Mouse (Mus musculus): Measurements from ENCODE around the gene Ensa.
"Not testable (repeated sequence)": the region's sequence is repeated elsewhere in the genome, so short reads cannot be mapped to it uniquely, and the experiment has no call there.

Gene Ensa

DNA sequence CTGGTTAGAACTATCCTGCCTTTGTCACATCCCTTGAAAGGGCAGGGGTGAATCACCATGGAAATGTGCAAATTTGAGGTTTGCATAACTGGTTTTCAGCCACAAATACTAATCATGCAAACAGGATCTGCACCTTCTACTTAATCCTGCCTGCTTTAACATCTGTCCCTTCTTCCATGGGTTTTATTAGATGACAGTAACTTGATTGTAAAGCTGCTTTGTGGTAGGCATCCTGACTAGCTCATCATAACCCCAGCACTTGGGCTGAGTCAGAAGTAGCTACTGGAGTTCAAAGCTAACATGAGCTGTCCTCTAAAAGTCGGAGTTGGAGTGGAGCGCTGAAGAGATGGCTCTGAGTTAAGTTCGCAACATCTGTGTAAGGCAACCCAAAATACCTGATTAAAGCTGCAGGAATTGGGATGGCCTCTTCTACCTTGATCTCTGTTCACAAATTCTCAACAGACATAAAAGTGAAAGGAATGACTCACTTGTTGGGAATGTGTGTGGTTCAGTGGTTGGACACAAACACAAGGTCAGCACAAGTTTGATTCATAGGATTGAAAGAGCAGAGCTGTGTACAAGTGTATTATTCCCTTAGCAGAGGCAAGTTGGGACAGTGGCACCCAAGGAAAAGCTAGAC lies 39.3 kb downstream of the Ensa start:
- DNase-seq: no peak

DNA sequence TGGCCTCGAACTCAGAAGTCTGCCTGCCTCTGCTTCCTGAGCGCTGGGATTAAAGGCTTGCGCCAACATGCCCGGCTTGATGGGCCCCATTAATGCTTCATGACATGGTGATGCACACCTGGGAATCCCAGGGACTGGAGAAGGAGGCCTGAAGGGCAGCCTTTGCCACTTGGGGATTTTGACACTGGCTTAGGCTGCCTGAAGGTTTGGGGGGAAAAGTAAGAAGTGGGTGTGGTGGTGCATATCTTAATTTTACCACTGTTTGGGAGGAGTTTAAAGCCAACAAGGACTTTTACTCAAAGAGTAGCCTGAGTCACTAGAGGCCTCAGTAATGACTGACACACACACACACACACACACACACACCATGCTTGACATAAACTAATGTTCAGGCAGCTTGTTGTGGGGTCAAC lies 40.2 kb downstream of the Ensa start:
- no peak for DNase-seq

GRCm38 (mm10) chr3:95666124-95666844 lies 41.5 kb downstream of the Ensa start:
- no peak for DNase-seq

DNA sequence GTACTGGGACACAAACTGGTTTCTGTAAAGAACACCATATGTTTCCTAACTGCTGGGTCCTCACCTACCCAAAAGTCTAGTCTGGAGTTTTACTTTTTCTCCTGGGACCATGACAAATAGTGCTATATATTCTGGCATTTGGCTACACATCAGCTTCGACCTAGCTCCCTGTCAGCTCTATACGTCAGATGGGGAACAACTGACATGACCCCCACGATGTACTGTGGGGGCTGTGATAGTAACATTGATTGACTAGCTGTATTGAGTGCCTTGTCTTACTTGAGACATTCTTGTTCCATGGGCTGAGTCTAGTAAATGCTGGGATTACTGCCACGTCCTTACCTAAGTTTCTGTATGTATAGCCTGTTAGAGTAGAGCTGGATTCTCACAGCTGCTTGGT lies 42.7 kb downstream of the Ensa start:
- DNase-seq: no peak

DNA sequence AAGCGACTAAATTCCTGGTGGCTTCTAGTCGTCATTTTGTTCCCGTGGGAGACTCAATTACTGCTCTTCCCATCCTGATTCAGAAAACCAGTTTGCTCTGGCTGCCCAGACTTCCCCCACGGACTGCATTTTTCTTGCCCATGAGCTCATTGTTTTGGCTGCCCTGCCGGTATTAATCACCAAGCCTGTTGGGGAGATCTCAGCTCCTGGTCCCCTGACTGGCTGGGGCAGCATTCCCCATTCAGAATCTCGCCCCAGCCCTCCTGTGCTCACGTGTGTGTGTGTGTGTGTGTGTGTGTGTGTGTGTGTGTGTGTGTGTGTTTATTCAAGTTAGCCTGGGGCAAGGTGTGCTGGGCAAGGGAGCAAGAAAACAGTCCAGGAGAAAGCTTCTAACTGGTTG lies 43.2 kb downstream of the Ensa start:
- DNase-seq: peak; percentile 40 to 45

DNA sequence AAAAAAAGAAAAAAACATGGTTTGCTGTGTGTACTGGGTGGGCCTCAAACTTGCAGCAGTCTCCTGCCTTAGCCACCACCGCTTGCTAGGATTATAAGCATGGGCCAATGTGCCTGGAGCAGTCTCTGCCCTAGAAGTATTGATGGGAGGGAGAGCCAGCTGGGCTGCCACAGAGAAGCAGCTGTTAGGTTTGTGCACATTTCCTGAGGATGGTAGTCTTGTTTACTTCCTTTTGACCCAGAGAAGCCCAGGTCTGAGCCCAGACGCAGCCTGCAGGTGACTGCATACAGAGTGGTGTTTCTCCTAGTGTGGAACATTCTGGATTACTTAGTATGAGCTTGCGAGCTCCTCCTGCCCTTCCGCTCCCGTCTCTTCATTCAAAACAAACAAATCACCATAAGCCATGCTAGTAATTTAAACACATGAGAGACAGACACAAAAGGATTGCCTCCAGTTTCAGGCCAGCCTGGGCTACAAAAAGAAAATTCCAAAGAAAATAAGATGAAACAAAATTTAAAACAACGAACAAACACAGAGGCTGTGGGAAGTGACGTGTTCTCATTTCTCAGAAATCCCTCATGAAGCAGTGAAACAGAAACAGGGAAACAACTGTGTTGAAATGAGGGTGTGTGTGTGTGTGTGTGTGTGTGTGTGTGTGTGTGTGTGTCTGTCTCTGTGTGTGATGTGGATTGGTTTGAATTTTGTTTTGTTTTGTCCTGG lies 44.0 kb downstream of the Ensa start:
- no peak for DNase-seq

GRCm38 (mm10) chr3:95669309-95669665 lies 44.5 kb downstream of the Ensa start:
- DNase-seq: no peak

DNA sequence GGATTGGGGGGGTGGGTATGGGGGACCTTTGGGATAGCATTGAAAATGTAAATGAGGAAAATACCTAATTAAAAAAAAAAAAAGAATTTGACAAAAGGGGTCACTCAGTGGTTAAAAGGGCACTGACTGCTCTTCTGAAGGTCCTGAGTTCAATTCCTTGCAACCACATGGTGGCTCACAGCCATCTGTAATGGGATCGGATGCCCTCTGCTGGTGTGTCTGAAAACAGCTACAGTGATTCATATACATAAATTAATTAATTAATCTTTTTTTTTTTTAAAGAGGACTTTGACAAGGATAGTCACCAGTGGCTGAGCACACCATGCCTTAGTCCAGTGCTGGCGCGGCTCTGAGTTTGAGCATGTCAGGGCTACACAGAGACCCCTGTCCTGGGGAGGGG lies 45.6 kb downstream of the Ensa start:
- DNase-seq: not testable (repeated sequence)

DNA sequence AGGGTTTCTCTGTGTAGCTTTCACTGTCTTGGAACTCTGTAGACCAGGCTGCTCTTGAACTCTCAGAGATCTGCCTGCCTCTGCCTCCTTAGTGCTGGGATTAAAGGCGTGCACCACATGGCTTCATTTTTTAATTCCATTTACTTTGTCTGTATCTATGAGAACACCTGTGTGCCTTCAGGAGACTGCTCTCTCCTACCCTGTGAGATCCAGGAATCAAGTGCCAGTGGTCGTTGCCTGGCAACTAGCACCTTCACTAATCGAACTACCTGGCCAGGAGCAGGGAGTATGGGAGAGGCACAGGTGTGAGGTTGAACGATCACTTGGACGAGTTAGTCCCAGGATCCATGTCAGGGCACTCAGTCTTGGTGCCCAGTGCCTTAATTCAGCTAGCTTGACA lies 46.4 kb downstream of the Ensa start:
- DNase-seq: no peak

DNA sequence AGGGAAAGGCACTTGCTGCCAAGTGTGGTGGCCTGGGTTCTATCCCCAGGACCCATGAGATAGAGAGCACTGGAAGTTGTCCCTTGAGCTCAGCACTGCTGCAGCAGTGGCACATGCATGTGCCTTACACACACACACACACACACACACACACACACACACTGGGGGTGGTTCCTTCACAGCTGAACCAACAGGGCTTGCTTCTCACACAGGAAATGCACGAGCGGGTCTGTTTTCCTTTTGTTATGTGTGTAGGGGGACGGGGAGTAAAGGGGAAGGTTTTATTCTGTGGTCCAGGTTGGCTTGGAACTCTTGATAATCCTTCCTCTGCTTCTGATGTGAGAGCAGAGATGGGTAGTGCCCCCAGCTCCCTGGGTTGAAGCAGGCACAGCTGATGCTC lies 47.7 kb downstream of the Ensa start:
- DNase-seq: no peak

DNA sequence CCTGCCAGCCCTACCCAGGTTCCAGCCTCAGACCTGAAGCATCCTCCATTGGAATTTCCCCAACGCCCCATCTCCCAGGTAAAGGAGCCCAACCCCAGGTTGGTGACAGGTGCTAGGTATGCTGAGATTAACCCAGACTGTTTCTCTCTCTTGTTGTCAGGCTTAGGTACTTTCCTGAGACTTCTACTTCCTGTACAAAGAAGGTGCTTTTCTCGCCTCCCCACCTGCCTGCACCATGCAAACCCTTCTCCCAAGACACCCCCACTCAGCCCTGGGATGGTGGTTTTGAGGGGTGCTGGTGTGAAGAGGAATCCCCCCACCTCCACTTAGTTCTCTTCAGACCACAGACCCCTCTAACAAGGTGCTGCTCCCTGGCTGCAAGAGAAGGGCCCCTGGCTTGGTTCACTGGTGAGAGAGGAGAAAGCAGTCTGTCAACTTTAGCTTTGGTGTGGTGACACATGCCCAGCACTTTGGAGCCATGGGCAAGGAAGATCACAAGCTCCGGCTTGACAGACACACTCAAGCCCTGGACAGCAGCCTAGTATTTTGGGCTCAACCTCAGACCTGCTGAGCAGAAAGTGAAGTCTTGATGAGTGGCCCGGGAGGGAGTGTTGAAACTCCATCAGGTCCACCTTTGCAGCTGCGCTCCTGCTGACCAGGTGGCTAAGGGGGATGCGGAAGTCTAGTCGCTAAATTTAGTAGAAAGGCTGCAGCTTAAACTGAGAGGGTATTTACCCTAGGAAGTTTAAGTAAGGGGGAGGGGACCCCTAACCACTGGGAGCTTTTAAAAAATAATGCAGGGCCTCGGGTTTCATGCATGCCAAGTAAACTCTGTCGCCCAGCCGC lies 48.3 kb downstream of the Ensa start:
- DNase-seq: no peak

DNA sequence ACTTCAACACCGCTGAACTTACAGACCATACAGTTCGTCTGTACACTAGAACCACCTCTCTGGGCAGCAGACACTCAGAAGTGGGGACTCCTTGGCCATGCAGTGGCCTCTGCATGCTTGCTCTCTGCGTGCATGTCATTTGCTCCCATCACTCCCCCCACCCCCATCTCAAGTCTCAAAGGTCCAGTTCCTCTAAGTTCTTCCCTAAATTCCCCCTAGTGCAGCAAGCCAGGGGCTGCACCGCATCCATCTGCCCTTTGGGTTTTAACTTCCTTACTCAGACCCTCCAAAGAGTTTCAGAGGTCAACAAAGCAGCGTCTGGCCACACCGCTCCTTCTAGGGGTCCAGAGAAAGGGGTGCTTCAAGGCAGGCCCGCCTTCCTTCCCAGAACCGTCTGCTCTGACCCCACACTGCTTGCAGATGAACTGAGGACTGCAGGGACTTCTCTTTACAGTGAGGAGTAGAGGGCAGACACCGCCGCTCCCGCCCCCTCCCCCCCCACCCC lies 49.0 kb downstream of the Ensa start:
- DNase-seq: no peak

GRCm38 (mm10) chr3:95674236-95674635 lies 49.4 kb downstream of the Ensa start:
- no peak for DNase-seq

- no peak for DNase-seq
Measured at GRCm38 (mm10) chr3:95674812-95675211, 50.0 kb downstream of the Ensa start.

- DNase-seq: peak; percentile 71 to 74
Measured at GRCm38 (mm10) chr3:95675301-95676092, 50.7 kb downstream of the Ensa start.

DNA sequence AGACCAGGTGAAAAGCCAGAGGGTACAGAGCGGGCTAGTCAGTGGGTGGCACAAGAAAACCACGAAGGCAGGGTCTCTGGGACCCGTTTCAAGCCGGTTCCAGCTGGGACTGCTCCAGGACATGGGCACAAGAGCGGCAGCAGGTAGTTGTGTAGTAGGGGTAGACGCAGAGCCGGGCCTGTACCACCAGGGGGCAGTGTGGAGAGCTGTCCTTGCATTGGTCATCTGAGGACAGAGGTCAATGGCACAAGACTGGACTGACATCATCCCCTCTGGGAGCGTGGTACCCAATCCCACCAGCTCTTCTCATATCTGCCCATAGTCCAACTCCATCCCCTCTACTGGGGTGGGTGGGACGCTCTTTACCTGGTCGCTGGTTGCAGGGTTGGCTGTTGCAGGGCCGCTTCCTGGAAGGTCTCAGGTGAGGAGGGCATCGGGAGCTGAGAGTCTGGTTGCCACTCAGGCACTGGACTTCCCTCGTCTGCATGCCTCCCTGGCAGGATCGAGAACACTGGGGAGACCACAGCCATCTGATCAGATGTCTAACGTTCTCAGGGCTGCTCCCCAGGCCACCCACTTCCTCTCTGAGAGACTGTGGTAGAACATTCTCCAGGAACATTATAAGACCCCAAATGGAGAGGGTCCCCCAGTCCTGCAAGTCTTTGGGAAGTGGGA lies 52.1 kb downstream of the Ensa start:
- peak; percentile 56 to 66 for DNase-seq

DNA sequence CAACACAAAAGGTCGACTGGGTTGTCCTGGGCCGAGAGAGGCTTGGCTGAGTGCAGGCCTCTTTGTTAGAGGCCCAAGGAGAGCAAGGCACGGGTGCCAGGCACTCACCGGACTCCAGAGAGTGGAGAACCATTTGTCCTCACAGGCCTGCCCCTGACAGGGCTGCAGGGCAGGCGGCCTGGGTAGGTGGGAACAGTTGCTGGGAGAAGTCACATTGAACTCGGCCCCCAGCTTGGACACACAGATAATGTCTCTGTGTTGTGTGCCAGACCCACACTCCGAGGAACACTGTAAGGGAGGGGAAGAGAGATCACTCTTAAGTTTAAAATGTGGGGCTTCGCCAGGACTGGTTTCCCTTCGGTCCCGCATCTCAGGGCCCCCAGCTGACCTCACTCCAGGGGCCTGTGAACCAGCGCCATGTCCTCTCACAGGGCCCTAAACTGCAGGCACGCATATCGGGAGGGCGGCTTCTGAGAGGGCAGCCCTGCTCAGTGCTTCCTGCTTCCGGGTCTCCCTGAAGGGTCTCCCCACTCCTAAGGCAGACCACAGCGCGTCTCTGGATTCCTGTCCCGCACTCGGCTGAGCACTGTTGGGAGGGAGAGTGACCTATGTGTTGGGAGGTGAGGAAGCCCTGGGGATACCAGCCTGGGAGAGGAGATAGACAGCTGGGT lies 52.8 kb downstream of the Ensa start:
- no peak for DNase-seq

GRCm38 (mm10) chr3:95679551-95679950 lies 54.8 kb downstream of the Ensa start:
- no peak for DNase-seq

DNA sequence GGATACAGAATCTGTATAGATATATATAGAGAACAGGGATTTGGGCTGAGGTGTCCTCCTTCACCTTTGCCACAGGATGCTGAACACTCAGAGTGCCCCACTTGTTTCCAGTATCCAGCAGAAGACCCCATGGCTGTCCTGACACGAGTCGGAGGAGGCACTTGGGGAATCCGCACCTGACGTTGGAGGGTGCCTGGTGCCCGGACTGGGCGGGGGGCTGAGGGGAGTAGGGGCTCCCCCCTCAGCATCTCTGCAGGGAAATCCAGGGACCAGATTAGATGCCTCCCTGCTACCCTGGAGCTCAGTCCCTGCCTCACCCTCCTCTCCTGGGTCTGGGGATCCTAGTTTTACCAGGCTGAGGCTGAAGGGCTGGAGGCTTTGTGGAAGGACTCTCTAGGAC lies 55.9 kb downstream of the Ensa start:
- no peak for DNase-seq

DNA sequence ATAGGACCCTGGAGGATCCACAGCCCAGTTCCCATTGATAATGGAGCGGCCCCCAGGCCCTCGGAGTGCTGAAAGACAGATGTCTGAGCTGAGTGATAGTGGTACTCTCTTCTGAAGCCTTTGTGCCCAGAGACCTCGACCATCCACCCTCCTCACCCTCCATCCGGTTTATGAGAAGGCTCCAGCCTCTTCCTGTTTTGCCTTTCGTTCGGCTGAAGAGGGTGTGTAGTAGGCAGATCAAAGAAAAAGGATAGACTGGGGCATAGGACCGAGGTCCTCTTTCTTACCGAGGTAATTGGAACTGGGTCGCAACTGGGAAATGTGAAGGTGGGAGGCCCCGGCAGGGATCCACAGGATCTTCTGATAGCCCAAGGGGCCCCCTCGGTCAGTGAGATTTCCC lies 56.6 kb downstream of the Ensa start:
- DNase-seq: no peak
